Mouse (Mus musculus) cerebral cortex, adult 2 months (tissue): ENCODE results near the gene Tmem214.

Source experiments
- WGBS: fragments of 180-500 bp; shearing (Covaris S2); methylation state at CpG from one replicate; pipeline ENCODE4 v1.1.7; 2018; 5-methylcytosine and 5-hydroxymethylcytosine counted together

The Tmem214 gene

DNA sequence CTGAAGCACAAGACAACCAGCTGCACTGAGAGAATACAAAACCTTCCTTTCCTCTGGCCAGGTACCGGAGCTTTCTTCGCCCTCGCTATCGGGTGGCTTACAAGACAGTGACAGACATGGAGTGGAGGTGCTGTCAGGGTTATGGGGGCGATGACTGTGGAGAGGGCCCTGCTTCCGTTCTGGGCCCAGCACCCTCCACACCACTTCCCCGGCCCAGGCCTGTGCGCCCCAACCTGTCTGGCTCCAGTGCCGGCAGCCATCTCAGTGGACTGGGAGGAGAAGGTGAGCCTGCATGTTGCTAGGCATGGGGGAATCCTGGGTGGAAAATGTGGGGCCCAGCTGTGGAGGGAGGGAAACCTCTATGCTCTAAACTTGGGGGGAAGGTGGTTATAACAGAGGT is 47.6 kb downstream of the Tmem214 start:
- WGBS = 60% methylated on average over 9 of the region's 9 CpGs

DNA sequence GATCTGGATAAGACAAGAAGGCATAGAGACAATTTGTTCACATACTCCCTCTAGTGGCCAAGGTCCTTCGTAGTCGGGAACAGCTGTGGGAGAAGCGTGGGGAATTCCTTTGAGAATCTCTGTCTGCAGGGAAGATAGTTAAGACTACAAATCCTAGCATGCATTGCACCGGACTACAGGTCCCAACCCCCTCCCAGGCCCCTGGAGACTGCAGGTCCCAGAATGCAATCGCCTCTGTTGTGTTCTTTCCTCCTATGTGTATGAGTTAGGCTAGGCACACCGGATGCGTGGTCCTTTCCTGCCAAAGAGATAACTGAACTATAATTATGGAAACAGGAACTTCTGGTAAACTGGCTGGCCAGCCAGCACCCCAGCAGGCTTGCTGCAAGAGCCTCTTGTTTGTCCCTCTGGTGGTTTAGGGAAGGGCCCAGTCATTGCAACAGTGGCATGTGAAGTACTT is 48.2 kb downstream of the Tmem214 start:
- WGBS = 2% methylated on average over 7 of the region's 7 CpGs

DNA sequence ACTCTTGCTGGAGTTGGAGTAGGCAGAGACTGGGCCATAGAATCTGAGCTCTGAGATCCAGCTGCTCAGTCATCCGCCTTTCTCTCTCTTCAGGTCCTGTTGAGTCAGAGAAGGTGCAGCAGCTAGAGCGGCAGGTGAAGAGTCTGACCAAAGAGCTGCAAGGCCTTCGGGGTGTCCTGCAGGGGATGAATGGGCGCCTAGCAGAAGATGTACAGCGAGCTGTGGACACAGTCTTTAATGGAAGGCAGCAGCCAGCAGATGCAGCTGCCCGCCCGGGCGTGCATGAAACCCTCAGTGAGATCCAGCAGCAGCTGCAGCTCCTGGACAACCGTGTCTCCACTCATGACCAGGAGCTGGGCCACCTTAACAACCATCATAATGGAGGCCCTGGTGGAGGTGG is 49.0 kb downstream of the Tmem214 start:
- WGBS = 98% methylated on average over 9 of the region's 9 CpGs

DNA sequence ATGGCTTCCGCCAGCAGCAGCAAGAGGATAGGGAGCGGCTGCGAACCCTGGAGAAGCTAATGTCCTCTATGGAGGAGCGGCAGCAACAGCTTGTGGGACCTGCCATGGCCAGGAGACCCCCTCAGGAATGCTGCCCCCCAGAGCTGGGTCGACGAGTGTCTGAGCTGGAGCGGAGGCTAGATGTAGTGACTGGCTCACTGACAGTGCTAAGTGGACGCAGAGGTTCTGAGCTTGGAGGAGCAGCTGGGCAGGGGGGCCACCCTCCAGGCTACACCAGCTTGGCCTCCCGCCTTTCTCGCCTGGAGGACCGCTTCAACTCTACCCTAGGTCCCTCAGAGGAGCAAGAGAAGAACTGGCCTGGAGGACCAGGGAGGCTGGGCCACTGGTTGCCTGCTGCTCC is 49.5 kb downstream of the Tmem214 start:
- 96% methylated on average over 11 of the region's 11 CpGs for WGBS

GRCm38 (mm10) chr5:30917891-30918670 is 50.3 kb downstream of the Tmem214 start:
- whole genome bisulfite sequencing = 91% methylated on average over 31 of the region's 31 CpGs

DNA sequence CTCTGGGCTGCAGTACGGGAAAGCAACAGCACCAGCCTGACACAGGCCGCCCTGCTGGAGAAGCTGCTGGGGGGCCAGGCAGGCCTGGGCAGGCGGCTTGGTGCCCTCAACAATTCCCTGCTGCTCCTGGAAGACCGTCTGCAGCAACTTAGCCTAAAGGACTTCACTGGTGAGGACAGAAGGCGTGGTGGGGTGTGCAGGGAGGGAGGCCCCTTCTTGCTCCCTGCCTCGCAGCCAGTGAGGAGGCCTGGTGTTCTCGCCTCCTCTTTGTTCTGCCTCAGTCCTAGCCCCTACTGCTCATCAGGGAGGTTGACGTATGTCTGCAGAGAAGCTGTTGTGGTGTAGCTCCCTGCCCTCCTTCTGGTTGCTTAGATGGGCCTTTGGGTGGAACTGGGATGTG is 50.9 kb downstream of the Tmem214 start:
- WGBS = 96% methylated on average over 8 of the region's 8 CpGs

GRCm38 (mm10) chr5:30919831-30920614 is 52.2 kb downstream of the Tmem214 start:
- 66% methylated on average over 11 of the region's 11 CpGs for WGBS

DNA sequence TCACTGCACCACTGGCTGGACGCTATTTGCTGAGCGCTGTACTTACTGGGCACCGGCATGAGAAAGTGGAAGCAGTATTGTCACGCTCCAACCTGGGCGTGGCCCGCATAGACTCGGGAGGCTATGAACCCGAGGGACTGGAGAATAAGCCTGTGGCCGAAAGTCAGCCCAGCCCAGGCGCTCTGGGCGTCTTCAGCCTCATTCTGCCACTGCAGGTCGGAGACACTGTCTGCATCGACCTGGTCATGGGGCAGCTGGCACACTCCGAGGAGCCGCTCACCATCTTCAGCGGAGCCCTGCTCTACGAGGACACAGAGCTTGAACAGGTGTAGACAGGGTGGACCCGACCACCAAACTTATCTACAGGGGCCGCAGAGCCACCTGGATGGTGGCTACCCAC is 52.8 kb downstream of the Tmem214 start:
- 65% methylated on average over 19 of the region's 19 CpGs for WGBS

DNA sequence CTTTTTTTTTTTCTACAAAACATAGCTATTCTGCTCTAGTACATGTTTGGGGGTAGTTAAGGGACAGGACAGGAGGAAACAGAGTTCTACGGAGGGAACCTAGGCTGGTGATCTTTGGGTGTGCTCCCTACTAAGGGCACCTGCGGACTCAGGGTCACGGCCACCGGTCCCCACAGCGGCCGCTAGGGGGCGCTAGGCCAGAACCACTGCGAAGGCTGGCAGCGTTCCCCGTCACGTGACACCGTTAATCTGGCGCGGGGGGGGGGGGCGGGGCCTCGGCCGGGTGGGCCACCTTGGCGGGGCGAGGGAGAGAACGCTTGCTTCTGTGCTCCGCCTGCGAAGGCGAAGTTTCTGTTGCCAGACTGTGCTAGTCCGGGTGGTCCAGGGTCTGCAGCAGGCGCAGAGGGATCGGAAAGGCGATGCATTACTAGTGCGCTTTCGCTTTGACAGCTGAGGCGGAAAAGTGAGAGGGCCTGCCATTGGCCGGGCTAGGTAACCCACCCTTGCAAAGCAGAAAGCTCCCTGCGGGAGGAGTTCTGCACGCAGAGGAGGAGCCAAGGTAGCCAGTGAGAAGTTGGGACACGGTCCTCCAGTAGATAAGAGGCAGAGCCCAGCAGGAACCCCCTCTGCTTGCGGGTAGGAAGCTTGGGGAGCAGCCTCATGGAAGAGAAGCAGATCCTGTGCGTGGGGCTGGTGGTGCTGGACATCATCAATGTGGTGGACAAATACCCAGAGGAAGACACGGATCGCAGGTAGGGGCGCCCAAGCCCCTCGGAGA is 53.6 kb downstream of the Tmem214 start, which contains the start of gene Khk:
Gene Khk, plus strand, starts transcription at position 176 of the 778 bp plus-strand sequence.
- 1% methylated on average over 39 of the region's 40 CpGs for WGBS

DNA sequence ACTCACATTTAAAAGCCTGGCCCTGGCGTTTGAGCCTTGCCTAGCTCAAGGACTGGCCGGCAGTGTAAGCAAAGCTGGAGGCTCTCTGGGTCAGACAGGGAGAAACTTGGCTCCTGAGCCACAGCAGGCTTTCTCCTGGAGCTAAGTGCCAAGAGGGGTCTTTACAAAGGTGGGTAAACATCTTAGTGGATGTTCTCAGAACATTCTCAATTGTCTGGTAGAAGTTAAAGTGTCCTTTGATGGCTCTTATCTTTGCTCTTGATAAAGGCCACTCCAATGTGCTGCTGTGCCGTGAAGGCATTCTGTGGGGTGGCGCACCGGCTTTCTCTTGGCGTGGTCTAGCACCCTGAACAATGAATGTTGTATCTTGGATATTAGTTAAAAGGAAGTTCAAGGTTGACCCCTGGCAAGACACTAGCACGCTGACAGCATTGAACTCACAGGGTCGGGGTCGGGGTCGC is 54.8 kb downstream of the Tmem214 start:
- 82% methylated on average over 10 of the region's 10 CpGs for WGBS

GRCm38 (mm10) chr5:30923119-30923518 is 55.3 kb downstream of the Tmem214 start:
- WGBS = 92% methylated on average over 6 of the region's 6 CpGs

DNA sequence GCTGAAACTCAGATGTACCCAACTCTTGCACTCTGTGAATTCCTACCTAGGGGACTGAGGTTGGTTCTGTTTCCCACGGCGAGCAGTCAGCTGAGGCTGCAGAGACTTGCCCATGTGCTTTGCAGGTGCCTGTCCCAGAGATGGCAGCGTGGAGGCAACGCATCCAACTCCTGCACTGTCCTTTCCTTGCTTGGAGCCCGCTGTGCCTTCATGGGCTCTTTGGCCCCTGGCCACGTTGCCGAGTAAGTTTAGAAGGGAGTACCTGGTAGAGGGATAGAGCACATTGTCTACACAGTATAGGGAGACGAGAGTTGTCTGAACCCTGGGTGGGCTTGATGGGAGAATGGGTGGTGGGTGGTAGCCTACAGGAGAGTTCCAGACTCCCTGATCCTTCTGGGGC is 56.8 kb downstream of the Tmem214 start:
- 88% methylated on average over 8 of the region's 8 CpGs for WGBS

GRCm38 (mm10) chr5:30925217-30925616 is 57.4 kb downstream of the Tmem214 start:
- 90% methylated on average over 5 of the region's 5 CpGs for WGBS

GRCm38 (mm10) chr5:30926073-30926472 is 58.3 kb downstream of the Tmem214 start:
- 76% methylated on average over 2 of the region's 2 CpGs for WGBS

GRCm38 (mm10) chr5:30927945-30928529 is 60.2 kb downstream of the Tmem214 start:
- WGBS = 42% methylated on average over 7 of the region's 7 CpGs
